Comparison of ENCODE assay signal across 14 mouse cellular contexts in the genomic region with DNA sequence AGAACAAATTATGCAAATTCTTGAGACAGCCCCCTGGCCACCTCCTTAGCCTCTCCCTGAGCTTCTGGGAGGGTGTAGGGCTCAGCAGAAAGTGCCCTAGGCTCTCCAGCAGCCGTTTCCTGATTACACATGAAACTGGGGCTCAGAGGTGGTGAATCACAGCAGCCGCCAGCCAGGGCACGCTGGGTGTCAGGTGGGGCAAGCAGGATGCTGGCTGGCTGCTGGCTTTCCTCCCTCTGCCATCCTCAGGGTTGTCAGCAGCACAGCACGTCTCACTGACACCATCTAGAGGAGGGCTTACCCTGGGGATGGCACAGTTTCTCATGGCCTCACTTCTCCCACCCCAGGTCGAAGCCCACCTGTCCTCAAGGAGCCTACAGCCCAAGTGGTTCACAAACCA. TPM values are rescaled to one million over a fixed set of nuclear protein-coding genes. Genes with fewer than 3 reads are reported as not detected.
DNase-seq lines count a peak whose midpoint lies in the region; ATAC-seq lines count a peak whose summit lies in the region.
"Had no signal": no experiment of that assay in that cellular context is flagged by ENCODE, and none has a peak within 500 bp of the region (broad histone marks: within the 10 kb centered on the region; RNA-seq: fewer than 3 reads in every experiment).

No protein-coding gene starts in this region.

- no peaks in the 10 kb centered on the region for H3K9me3 ChIP-seq in midbrain, embryonic 13.5 days
- H3K9me3 ChIP-seq in midbrain, embryonic 15.5 days, result no peaks in the 10 kb centered on the region
- H3K9me3 ChIP-seq: embryonic facial prominence, embryonic 12.5 days had no signal

- H3K27me3 ChIP-seq in midbrain, embryonic 13.5 days, result peaks cover 15% of the 10 kb centered on the region
- H3K27me3 ChIP-seq in midbrain, embryonic 15.5 days (replicated peaks), result no peaks in the 10 kb centered on the region

- no peaks in the 10 kb centered on the region for H3K36me3 ChIP-seq in midbrain, embryonic 13.5 days
- no peaks in the 10 kb centered on the region for H3K36me3 ChIP-seq in midbrain, embryonic 15.5 days (replicated peaks)
- H3K36me3 ChIP-seq: embryonic facial prominence, embryonic 12.5 days had no signal

- peaks cover 27% of the 10 kb centered on the region for H3K4me1 ChIP-seq in midbrain, embryonic 13.5 days (replicated peaks)
- H3K4me1 ChIP-seq in midbrain, embryonic 15.5 days, result peaks cover 15% of the 10 kb centered on the region; the same call in 1 of the 2 replicates

- intact Hi-C loops in left cerebral cortex, postnatal 4 days (cut with DNase I), result no loop called here
- intact Hi-C loops in gastrocnemius, postnatal 14 days (cut with DNase I; ENCODE audit: low total_unique reads), result loop anchor here (5.0 kb wide), 1 partner anchor 39 kb away; no protein-coding TSS in a partner anchor

- 0 out of 2 replicates have a peak overlapping the region, but pooled peaks have one; percentile 14 for H3K9ac ChIP-seq in midbrain, embryonic 13.5 days (replicated peaks)
- no peak overlapping the region for H3K9ac ChIP-seq in midbrain, embryonic 15.5 days
- H3K9ac ChIP-seq: embryonic facial prominence, embryonic 12.5 days had no signal

- ATAC-seq in midbrain, embryonic 13.5 days, result no peak
- ATAC-seq in midbrain, embryonic 15.5 days (replicated peaks), result no peak

- H3K27ac ChIP-seq in midbrain, embryonic 13.5 days, result no peak overlapping the region
- no peak overlapping the region for H3K27ac ChIP-seq in midbrain, embryonic 15.5 days
- H3K27ac ChIP-seq: embryonic facial prominence, embryonic 12.5 days had no signal

- peak; percentile 87 for DNase-seq in heart, adult 11 months
- no peak for DNase-seq in heart, adult 18-20 months
- DNase-seq in naive thymus-derived CD4-positive, alpha-beta T cell, adult 2 months (ENCODE audit: low read depth), result peak; percentile 81
- no peak for DNase-seq in left cerebral cortex, postnatal 4 days
- DNase-seq in spleen, adult 18-20 months, result no peak
- no peak for DNase-seq in gastrocnemius, postnatal 14 days
- DNase-seq: adrenal gland, adult 2 months; cerebellum, adult 18-20 months; layer of hippocampus, postnatal 36 days had no signal

- 28% methylated on average over 5 of the region's 5 CpGs for WGBS in midbrain, embryonic 13.5 days
- WGBS in midbrain, embryonic 15.5 days, result 26% methylated on average over 5 of the region's 5 CpGs

- H3K4me3 ChIP-seq in midbrain, embryonic 13.5 days (replicated peaks), result no peak overlapping the region
- H3K4me3 ChIP-seq in midbrain, embryonic 15.5 days, result no peak overlapping the region
- H3K4me3 ChIP-seq: embryonic facial prominence, embryonic 12.5 days had no signal

- no peak overlapping the region for H3K4me2 ChIP-seq in midbrain, embryonic 13.5 days (replicated peaks)
- H3K4me2 ChIP-seq in midbrain, embryonic 15.5 days, result no peak overlapping the region
- H3K4me2 ChIP-seq: embryonic facial prominence, embryonic 12.5 days had no signal

RNA-seq across cellular contexts. Expression of gene Cdc42ep1, which starts 14.1 kb away (rescaled TPM):
- total RNA-seq in heart, adult 18-20 months (2021), result 10 to 100 TPM; 26.3 to 27.9 TPM
- polyA plus RNA-seq in midbrain, embryonic 13.5 days (2015; fragmentation: Nextera tagmentation; extraction: Ambion mirVana), result 7.0 and 8.5 TPM in 2 replicates
- 13.1 and 15.7 TPM in 2 replicates for polyA plus RNA-seq in midbrain, embryonic 15.5 days (2015; fragmentation: Nextera tagmentation; extraction: Ambion mirVana)
- total RNA-seq in left cerebral cortex, postnatal 4 days (2021), result 1 to 10 TPM; 8.3 to 9.1 TPM
- total RNA-seq in gastrocnemius, postnatal 14 days (2021), result 10 to 100 TPM; 22.7 to 23.6 TPM
- total RNA-seq: hematopoietic stem cell, adult 5-6 weeks had no signal

RNA-seq across cellular contexts. Expression of gene Card10, which starts 25.5 kb away (rescaled TPM):
- 10 to 100 TPM; 14.1 to 14.5 TPM for total RNA-seq in heart, adult 18-20 months (2021)
- polyA plus RNA-seq in midbrain, embryonic 13.5 days (2015; fragmentation: Nextera tagmentation; extraction: Ambion mirVana), result 1.0 and 1.2 TPM in 2 replicates
- polyA plus RNA-seq in midbrain, embryonic 15.5 days (2015; fragmentation: Nextera tagmentation; extraction: Ambion mirVana), result 2.1 and 2.3 TPM in 2 replicates
- 1 to 10 TPM; 5.2 to 5.4 TPM for total RNA-seq in left cerebral cortex, postnatal 4 days (2021)
- 1 to 10 TPM; 9.6 to 9.7 TPM for total RNA-seq in gastrocnemius, postnatal 14 days (2021)
- total RNA-seq: hematopoietic stem cell, adult 5-6 weeks had no signal

RNA-seq across cellular contexts. Expression of gene Lgals2, which starts 27.0 kb away (rescaled TPM):
- total RNA-seq in heart, adult 18-20 months (2021), result not detected
- 1.1 TPM in 1 of 2 replicates, not detected in the other for polyA plus RNA-seq in midbrain, embryonic 13.5 days (2015; fragmentation: Nextera tagmentation; extraction: Ambion mirVana)
- 0.31 TPM in 1 of 2 replicates, not detected in the other for polyA plus RNA-seq in midbrain, embryonic 15.5 days (2015; fragmentation: Nextera tagmentation; extraction: Ambion mirVana)
- not detected for total RNA-seq in left cerebral cortex, postnatal 4 days (2021)
- total RNA-seq in gastrocnemius, postnatal 14 days (2021), result not detected
- total RNA-seq: hematopoietic stem cell, adult 5-6 weeks; layer of hippocampus, postnatal 36 days had no signal
- polyA plus RNA-seq: embryonic facial prominence, embryonic 12.5 days; neural tube, embryonic 11.5 days had no signal

RNA-seq across cellular contexts. Expression of gene Gga1, which starts 48.7 kb away (rescaled TPM):
- 10 to 100 TPM; 40.3 to 45.2 TPM for total RNA-seq in heart, adult 18-20 months (2021)
- 47.8 and 49.2 TPM in 2 replicates for polyA plus RNA-seq in midbrain, embryonic 13.5 days (2015; fragmentation: Nextera tagmentation; extraction: Ambion mirVana)
- polyA plus RNA-seq in midbrain, embryonic 15.5 days (2015; fragmentation: Nextera tagmentation; extraction: Ambion mirVana), result 50.7 and 50.8 TPM in 2 replicates
- total RNA-seq in left cerebral cortex, postnatal 4 days (2021), result 10 to 100 TPM; 59.3 to 65.6 TPM
- total RNA-seq in gastrocnemius, postnatal 14 days (2021), result 10 to 100 TPM; 28.0 to 28.2 TPM

RNA-seq across cellular contexts. Expression of gene Mfng, which starts 55.0 kb away (rescaled TPM):
- 10 to 100 TPM; 10.8 to 11.0 TPM for total RNA-seq in heart, adult 18-20 months (2021)
- polyA plus RNA-seq in midbrain, embryonic 13.5 days (2015; fragmentation: Nextera tagmentation; extraction: Ambion mirVana), result 83.0 and 93.7 TPM in 2 replicates
- polyA plus RNA-seq in midbrain, embryonic 15.5 days (2015; fragmentation: Nextera tagmentation; extraction: Ambion mirVana), result 27.1 and 30.1 TPM in 2 replicates
- total RNA-seq in left cerebral cortex, postnatal 4 days (2021), result 1 to 10 TPM; 7.3 to 7.7 TPM
- 1 to 10 TPM; 5.6 to 7.1 TPM for total RNA-seq in gastrocnemius, postnatal 14 days (2021)

Comparison
In these comparisons a context has a peak if more than half of its experiments do, and no peak if none do; other contexts are left out.
1. DNase-seq: peak in heart, adult 11 months (single experiment) and naive thymus-derived CD4-positive, alpha-beta T cell, adult 2 months (single experiment); none in heart, adult 18-20 months (0 of 2), left cerebral cortex, postnatal 4 days (single experiment), spleen, adult 18-20 months (0 of 2) and gastrocnemius, postnatal 14 days (single experiment).